Mouse (Mus musculus): ENCODE results near the gene Tnnt3.

DNA sequence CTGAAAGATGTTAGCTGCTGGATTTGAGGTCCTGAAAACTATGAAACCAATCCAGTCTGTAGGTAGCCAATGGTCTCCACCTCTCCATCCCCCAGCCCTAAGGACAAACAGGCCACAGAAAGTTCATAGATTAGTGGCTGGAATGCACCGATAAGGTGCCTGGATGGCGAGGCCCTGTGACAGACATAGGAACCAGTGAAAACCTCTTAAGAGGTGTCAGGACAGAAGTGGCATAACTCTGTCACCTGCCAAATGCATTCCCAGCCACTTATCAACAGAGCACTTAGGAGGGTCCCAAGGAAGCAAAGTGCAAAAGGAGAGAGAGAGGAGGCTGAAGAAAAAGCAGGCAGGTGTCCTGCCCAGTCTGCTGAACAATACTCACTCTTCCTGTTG lies 39.3 kb upstream of the Tnnt3 start:
- TF ChIP-seq CTCF (IDR thresholded peaks at IDR 0.05 in 2 of 3, conservative IDR thresholded peaks at IDR 0.05 in 1 of 3; ENCODE audit: control insufficient read depth in 1 of 3, insufficient read depth in 1 of 3, low read depth in 2 of 3, low read length in 3 of 3, poor library complexity in 1 of 3, severe bottlenecking in 1 of 3) (no peak), ZNF384 (IDR thresholded peaks at IDR 0.05; ENCODE audit: low read depth, low read length) (no peak), MAZ (IDR thresholded peaks at IDR 0.05; ENCODE audit: low read depth, low read length) (no peak)
